Mouse (Mus musculus) 3134 (cell line): ENCODE measurements around the gene Gm16434.
"Not testable (repeated sequence)": the region's sequence is repeated elsewhere in the genome, so short reads cannot be mapped to it uniquely, and the experiment has no call there.

Source experiments
- DNase-seq: peaks from one replicate; pipeline ENCODE4 v3.0.0-alpha.2; 2011; ENCODE audit warnings: low spot score; ENCODE audit not compliant: insufficient read length; ENCODE audit errors: extremely low read depth

Gm16434 gene

DNA sequence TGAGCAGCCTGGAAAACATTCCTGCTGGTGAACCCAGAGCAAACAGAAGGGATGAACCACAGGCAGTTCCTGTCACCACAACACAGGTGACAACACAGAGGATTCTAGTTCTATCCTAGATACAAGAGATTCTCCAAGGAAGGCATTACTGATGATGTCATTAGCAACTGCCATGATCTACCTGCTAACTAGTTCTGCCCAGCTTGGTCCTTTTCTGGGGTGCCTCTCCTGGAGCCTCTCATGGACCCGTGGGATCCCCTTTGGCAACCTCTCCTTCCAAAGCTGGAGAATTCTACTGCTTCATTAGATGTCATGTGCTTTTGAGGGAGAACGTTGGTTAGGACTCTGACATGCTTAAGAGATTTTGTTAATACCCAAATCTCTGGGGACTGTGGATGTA is at the start of gene Gm16434:
Gene Gm16434 (minus strand): TSS at position 101 of the 400 bp plus-strand sequence.
- not testable (repeated sequence) for DNase-seq

DNA sequence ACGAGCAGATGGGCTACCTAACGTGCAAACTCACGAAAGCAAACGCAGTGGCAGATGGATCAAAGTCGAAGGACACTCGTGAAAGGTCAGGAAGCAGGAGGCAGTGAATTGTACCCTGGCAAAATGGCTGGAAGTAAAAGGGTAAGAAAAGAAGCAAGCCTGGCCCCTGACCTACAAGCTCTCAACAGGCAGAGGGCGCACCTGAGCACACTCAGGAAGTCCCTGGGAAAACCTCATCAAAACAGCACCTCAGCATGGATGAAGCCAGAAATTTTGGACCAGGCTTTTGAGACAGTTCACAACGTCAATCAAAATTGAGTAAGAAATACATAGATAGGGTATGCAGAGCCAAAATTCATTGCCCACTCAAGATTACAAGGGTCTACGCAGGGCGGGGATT is 49.2 kb upstream of the Gm16434 start:
- not testable (repeated sequence) for DNase-seq

DNA sequence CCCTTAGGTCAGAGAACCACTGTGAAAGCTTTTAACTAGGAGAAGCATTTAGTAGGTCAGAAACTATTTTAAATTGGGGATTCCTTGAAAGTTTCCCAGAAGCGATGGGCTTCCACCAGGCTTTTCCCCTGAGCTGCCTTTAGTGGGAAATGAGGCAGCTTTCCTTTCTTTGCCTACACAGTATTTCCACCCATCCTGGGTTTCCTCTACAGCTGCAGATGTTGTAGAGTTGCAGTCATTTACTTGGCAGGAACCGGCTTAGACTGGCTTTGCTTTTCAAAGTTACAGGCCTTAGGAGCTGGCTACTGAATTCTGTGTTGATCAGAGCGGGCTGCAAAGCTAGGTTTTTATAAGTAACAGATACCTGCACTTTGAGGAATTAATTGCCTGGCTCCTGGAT is 5.7 kb upstream of the Gm16434 start:
- DNase-seq, result not testable (repeated sequence)

DNA sequence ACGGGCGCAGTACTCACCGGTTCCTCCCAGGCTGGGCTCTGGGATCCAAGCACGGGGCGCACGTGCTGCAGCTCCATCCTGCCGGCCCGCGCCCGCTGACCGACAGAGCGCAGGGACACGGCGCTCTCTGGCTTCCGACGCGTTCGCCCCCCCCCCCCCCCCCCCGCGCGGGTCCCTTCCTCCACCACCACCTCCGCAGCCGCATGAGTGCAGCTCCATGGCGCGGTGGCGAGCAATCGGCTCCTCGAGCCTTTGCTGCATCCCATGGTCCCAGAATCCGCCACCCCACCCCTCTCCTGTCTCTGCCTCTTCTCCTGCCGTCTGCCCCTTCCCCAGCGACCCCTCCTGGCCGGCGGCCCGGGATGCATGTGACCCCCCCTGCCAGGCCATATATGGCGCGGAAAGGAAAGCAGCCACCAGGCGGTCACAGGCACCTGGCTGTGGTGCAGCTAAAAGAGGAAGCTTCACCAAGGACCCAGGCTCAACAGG is 19.8 kb downstream of the Gm16434 start, which contains the start of gene Gm3512:
Gene Gm3512 (minus strand): TSS at position 51 of the 489 bp plus-strand sequence.
- not testable (repeated sequence) for DNase-seq
